Mouse (Mus musculus): ENCODE measurements around the gene Zfp655.

DNA sequence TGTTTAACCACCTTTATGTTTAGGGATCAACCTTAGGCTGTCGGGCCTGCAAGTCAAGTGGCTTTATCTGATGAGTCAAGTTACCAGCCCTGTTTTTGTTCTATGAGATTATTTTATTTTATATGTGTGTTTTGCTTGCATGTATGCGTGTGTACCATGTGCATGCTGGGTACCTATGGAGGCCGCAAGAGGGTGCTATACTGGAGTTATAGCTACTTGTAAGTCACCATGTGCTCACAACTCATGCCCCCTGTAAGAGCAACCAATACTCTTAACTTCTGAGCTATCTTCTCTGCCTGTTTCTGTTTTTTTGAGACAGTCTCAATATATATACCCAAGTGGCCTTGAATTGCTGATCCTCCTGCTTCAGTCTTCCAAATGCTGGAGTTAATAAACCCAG, 18.0 kb upstream of the Zfp655 start:
- no peak for TF ChIP-seq CTCF (IDR thresholded peaks at IDR 0.05; ENCODE audit: extremely low read depth, insufficient read depth, low read length)
- no peak for TF ChIP-seq POLR2A (IDR thresholded peaks at IDR 0.05; ENCODE audit: extremely low read depth, insufficient read depth, low read length)

Measured in cortical plate, adult 2 months (tissue).